Mouse (Mus musculus): ENCODE results near the gene Sdk2. TPM values are rescaled to one million over a fixed set of nuclear protein-coding genes. Genes with fewer than 3 reads are reported as not detected.

Sdk2 gene
- polyA plus RNA-seq, 1 experiment from 2014 or later: 2.5 TPM

- H3K36me3 ChIP-seq (ENCODE audit: control insufficient read depth, insufficient read depth, low read length): no peaks in the 10 kb centered on the region
- WGBS: 37% methylated on average over 7 of the region's 7 CpGs
- H3K4me2 ChIP-seq (ENCODE audit: low read depth, low read length): no peak overlapping the region
- no peak overlapping the region for H3K9ac ChIP-seq (ENCODE audit: low read length)
- peak overlapping the region; percentile 60 for H3K27ac ChIP-seq (ENCODE audit: low read length)
- no peak overlapping the region for H3K4me3 ChIP-seq (replicated peaks; ENCODE audit: low read length)
- H3K9me3 ChIP-seq (replicated peaks; ENCODE audit: control insufficient read depth, low read length): no peaks in the 10 kb centered on the region
- peaks cover 5% of the 10 kb centered on the region for H3K4me1 ChIP-seq (ENCODE audit: control insufficient read depth, insufficient read depth, low read length)
- H3K27me3 ChIP-seq (ENCODE audit: control insufficient read depth, insufficient read depth, low read length): no peaks in the 10 kb centered on the region
- peak; percentile 77 for ATAC-seq (ENCODE audit: insufficient read depth, low FRiP score)
These were observed 180.5 kb downstream of the Sdk2 start for GRCm38 (mm10) chr11:113886299-113886698.

- no peak for ATAC-seq (ENCODE audit: insufficient read depth, low FRiP score)
- Histone ChIP-seq H3K9me3 (replicated peaks; ENCODE audit: control insufficient read depth, low read length) (no peaks in the 10 kb centered on the region), H3K4me1 (ENCODE audit: control insufficient read depth, insufficient read depth, low read length) (peaks cover 5% of the 10 kb centered on the region), H3K4me2 (ENCODE audit: low read depth, low read length) (no peak overlapping the region), H3K27ac (ENCODE audit: low read length) (no peak overlapping the region), H3K27me3 (ENCODE audit: control insufficient read depth, insufficient read depth, low read length) (no peaks in the 10 kb centered on the region), H3K4me3 (replicated peaks; ENCODE audit: low read length) (no peak overlapping the region), H3K36me3 (ENCODE audit: control insufficient read depth, insufficient read depth, low read length) (no peaks in the 10 kb centered on the region), H3K9ac (ENCODE audit: low read length) (no peak overlapping the region)
- 73% methylated on average over 11 of the region's 11 CpGs for WGBS
These were observed 181.9 kb downstream of the Sdk2 start for GRCm38 (mm10) chr11:113884962-113885361.

GRCm38 (mm10) chr11:113883031-113883430 lies 183.8 kb downstream of the Sdk2 start:
- ATAC-seq (ENCODE audit: insufficient read depth, low FRiP score): no peak
- 75% methylated on average over 8 of the region's 8 CpGs for WGBS
- Histone ChIP-seq H3K4me1 (ENCODE audit: control insufficient read depth, insufficient read depth, low read length) (peaks cover 5% of the 10 kb centered on the region), H3K4me2 (ENCODE audit: low read depth, low read length) (no peak overlapping the region), H3K27me3 (ENCODE audit: control insufficient read depth, insufficient read depth, low read length) (no peaks in the 10 kb centered on the region), H3K4me3 (replicated peaks; ENCODE audit: low read length) (no peak overlapping the region), H3K36me3 (ENCODE audit: control insufficient read depth, insufficient read depth, low read length) (no peaks in the 10 kb centered on the region), H3K27ac (ENCODE audit: low read length) (no peak overlapping the region), H3K9me3 (replicated peaks; ENCODE audit: control insufficient read depth, low read length) (no peaks in the 10 kb centered on the region), H3K9ac (ENCODE audit: low read length) (no peak overlapping the region)

- H3K9ac ChIP-seq (ENCODE audit: low read length): no peak overlapping the region
- no peak for ATAC-seq (ENCODE audit: insufficient read depth, low FRiP score)
- peaks cover 5% of the 10 kb centered on the region for H3K4me1 ChIP-seq (ENCODE audit: control insufficient read depth, insufficient read depth, low read length)
- H3K4me2 ChIP-seq (ENCODE audit: low read depth, low read length): no peak overlapping the region
- H3K9me3 ChIP-seq (replicated peaks; ENCODE audit: control insufficient read depth, low read length): no peaks in the 10 kb centered on the region
- WGBS: 89% methylated on average over 6 of the region's 6 CpGs
- no peak overlapping the region for H3K27ac ChIP-seq (ENCODE audit: low read length)
- no peak overlapping the region for H3K4me3 ChIP-seq (replicated peaks; ENCODE audit: low read length)
- H3K36me3 ChIP-seq (ENCODE audit: control insufficient read depth, insufficient read depth, low read length): no peaks in the 10 kb centered on the region
- H3K27me3 ChIP-seq (ENCODE audit: control insufficient read depth, insufficient read depth, low read length): no peaks in the 10 kb centered on the region
These were observed 185.0 kb downstream of the Sdk2 start for GRCm38 (mm10) chr11:113881864-113882263.

GRCm38 (mm10) chr11:113867066-113867465 lies 199.8 kb downstream of the Sdk2 start:
- H3K4me1 ChIP-seq (ENCODE audit: control insufficient read depth, insufficient read depth, low read length): no peaks in the 10 kb centered on the region
- no peak overlapping the region for H3K4me2 ChIP-seq (ENCODE audit: low read depth, low read length)
- 86% methylated on average over 8 of the region's 8 CpGs for WGBS
- H3K9ac ChIP-seq (ENCODE audit: low read length): no peak overlapping the region
- no peaks in the 10 kb centered on the region for H3K9me3 ChIP-seq (replicated peaks; ENCODE audit: control insufficient read depth, low read length)
- no peaks in the 10 kb centered on the region for H3K36me3 ChIP-seq (ENCODE audit: control insufficient read depth, insufficient read depth, low read length)
- H3K27me3 ChIP-seq (ENCODE audit: control insufficient read depth, insufficient read depth, low read length): no peaks in the 10 kb centered on the region
- no peak for ATAC-seq (ENCODE audit: insufficient read depth, low FRiP score)
- no peak overlapping the region for H3K27ac ChIP-seq (ENCODE audit: low read length)
- no peak overlapping the region for H3K4me3 ChIP-seq (replicated peaks; ENCODE audit: low read length)

- 31% methylated on average over 8 of the region's 8 CpGs for WGBS
These were observed 201.2 kb downstream of the Sdk2 start for GRCm38 (mm10) chr11:113865627-113866026.

GRCm38 (mm10) chr11:113863408-113863807 lies 203.4 kb downstream of the Sdk2 start:
- ATAC-seq (ENCODE audit: insufficient read depth, low FRiP score): no peak
- 72% methylated on average over 5 of the region's 5 CpGs for WGBS
- no peaks in the 10 kb centered on the region for H3K36me3 ChIP-seq (ENCODE audit: control insufficient read depth, insufficient read depth, low read length)

More at GRCm38 (mm10) chr11:113865627-113866026, 201.2 kb downstream of the Sdk2 start:
- no peaks in the 10 kb centered on the region for H3K9me3 ChIP-seq (replicated peaks; ENCODE audit: control insufficient read depth, low read length)
- H3K27ac ChIP-seq (ENCODE audit: low read length): no peak overlapping the region
- ATAC-seq (ENCODE audit: insufficient read depth, low FRiP score): peak; percentile 52; the same call in 1 of the 2 replicates
- H3K4me3 ChIP-seq (replicated peaks; ENCODE audit: low read length): no peak overlapping the region
- no peak overlapping the region for H3K9ac ChIP-seq (ENCODE audit: low read length)
- no peaks in the 10 kb centered on the region for H3K27me3 ChIP-seq (ENCODE audit: control insufficient read depth, insufficient read depth, low read length)
- no peaks in the 10 kb centered on the region for H3K4me1 ChIP-seq (ENCODE audit: control insufficient read depth, insufficient read depth, low read length)
- no peak overlapping the region for H3K4me2 ChIP-seq (ENCODE audit: low read depth, low read length)
- H3K36me3 ChIP-seq (ENCODE audit: control insufficient read depth, insufficient read depth, low read length): no peaks in the 10 kb centered on the region

GRCm38 (mm10) chr11:113855661-113856060 lies 211.2 kb downstream of the Sdk2 start:
- no peaks in the 10 kb centered on the region for H3K27me3 ChIP-seq (ENCODE audit: control insufficient read depth, insufficient read depth, low read length)
- no peak overlapping the region for H3K27ac ChIP-seq (ENCODE audit: low read length)
- H3K9ac ChIP-seq (ENCODE audit: low read length): no peak overlapping the region
- no peak for ATAC-seq (ENCODE audit: insufficient read depth, low FRiP score)
- no peaks in the 10 kb centered on the region for H3K36me3 ChIP-seq (ENCODE audit: control insufficient read depth, insufficient read depth, low read length)
- no peak overlapping the region for H3K4me2 ChIP-seq (ENCODE audit: low read depth, low read length)
- no peak overlapping the region for H3K4me3 ChIP-seq (replicated peaks; ENCODE audit: low read length)
- no peaks in the 10 kb centered on the region for H3K9me3 ChIP-seq (replicated peaks; ENCODE audit: control insufficient read depth, low read length)
- H3K4me1 ChIP-seq (ENCODE audit: control insufficient read depth, insufficient read depth, low read length): no peaks in the 10 kb centered on the region
- WGBS: 77% methylated on average over 13 of the region's 13 CpGs

More at GRCm38 (mm10) chr11:113863408-113863807, 203.4 kb downstream of the Sdk2 start:
- Histone ChIP-seq H3K27me3 (ENCODE audit: control insufficient read depth, insufficient read depth, low read length) (no peaks in the 10 kb centered on the region), H3K4me1 (ENCODE audit: control insufficient read depth, insufficient read depth, low read length) (no peaks in the 10 kb centered on the region), H3K4me2 (ENCODE audit: low read depth, low read length) (no peak overlapping the region), H3K9ac (ENCODE audit: low read length) (no peak overlapping the region), H3K27ac (ENCODE audit: low read length) (no peak overlapping the region), H3K9me3 (replicated peaks; ENCODE audit: control insufficient read depth, low read length) (no peaks in the 10 kb centered on the region), H3K4me3 (replicated peaks; ENCODE audit: low read length) (no peak overlapping the region)

- H3K36me3 ChIP-seq (ENCODE audit: control insufficient read depth, insufficient read depth, low read length): no peaks in the 10 kb centered on the region
- H3K4me1 ChIP-seq (ENCODE audit: control insufficient read depth, insufficient read depth, low read length): no peaks in the 10 kb centered on the region
- H3K4me3 ChIP-seq (replicated peaks; ENCODE audit: low read length): no peak overlapping the region
- no peak overlapping the region for H3K27ac ChIP-seq (ENCODE audit: low read length)
- H3K9me3 ChIP-seq (replicated peaks; ENCODE audit: control insufficient read depth, low read length): no peaks in the 10 kb centered on the region
- no peak overlapping the region for H3K9ac ChIP-seq (ENCODE audit: low read length)
- 70% methylated on average over 8 of the region's 8 CpGs for WGBS
- ATAC-seq (ENCODE audit: insufficient read depth, low FRiP score): no peak
- H3K4me2 ChIP-seq (ENCODE audit: low read depth, low read length): no peak overlapping the region
- no peaks in the 10 kb centered on the region for H3K27me3 ChIP-seq (ENCODE audit: control insufficient read depth, insufficient read depth, low read length)
These were observed 215.1 kb downstream of the Sdk2 start for GRCm38 (mm10) chr11:113851750-113852149.

GRCm38 (mm10) chr11:113849322-113849721 lies 217.5 kb downstream of the Sdk2 start:
- Histone ChIP-seq H3K4me2 (ENCODE audit: low read depth, low read length) (no peak overlapping the region), H3K36me3 (ENCODE audit: control insufficient read depth, insufficient read depth, low read length) (no peaks in the 10 kb centered on the region), H3K4me3 (replicated peaks; ENCODE audit: low read length) (no peak overlapping the region), H3K27ac (ENCODE audit: low read length) (no peak overlapping the region), H3K9me3 (replicated peaks; ENCODE audit: control insufficient read depth, low read length) (no peaks in the 10 kb centered on the region), H3K4me1 (ENCODE audit: control insufficient read depth, insufficient read depth, low read length) (no peaks in the 10 kb centered on the region), H3K27me3 (ENCODE audit: control insufficient read depth, insufficient read depth, low read length) (no peaks in the 10 kb centered on the region), H3K9ac (ENCODE audit: low read length) (no peak overlapping the region)
- no peak for ATAC-seq (ENCODE audit: insufficient read depth, low FRiP score)
- 74% methylated on average over 7 of the region's 7 CpGs for WGBS

Data from stomach, embryonic 16.5 days (tissue).